Mouse (Mus musculus) ovary, adult 10 weeks (tissue): Measurements from ENCODE around the gene Meis2. TPM values are rescaled to one million over a fixed set of nuclear protein-coding genes. Genes with fewer than 3 reads are reported as not detected.

ENCODE experiments used
- polyA plus RNA-seq: library from polyadenylated mRNA; stranded (reverse); fragments of 350-450 nt; fragmentation: Illumina TruSeq; extraction: RNeasy Lipid Tissue Mini Kit (QIAGEN cat#74804); gene quantifications from one replicate; pipeline ENCODE4 v1.2.3, GENCODE M21; 2014

Gene Meis2
- 105 TPM for polyA plus RNA-seq

GRCm38 (mm10) chr2:116065570-116066005 lies at the start of gene Meis2:
Gene Meis2 (minus strand): TSS chr2:116065839.

